Mouse (Mus musculus) gastrocnemius, adult 8-10 months (tissue): ENCODE measurements at regions not wholly inside any gene's neighbourhood (a gene's known extent, or its start where the extent isn't known, plus 50 kb on each side); places are given as distances from the start of the nearest gene placed in this dataset.

Source experiments
- DNase-seq, 2 experiments: peaks; one replicate each; pipeline ENCODE4 v3.0.0; 2022; ENCODE audit warnings: low spot score in 2 of 2

- DNase-seq, result no peak
Observed at GRCm38 (mm10) chr3:143949026-143949637, 255.9 kb downstream of the Lmo4 start.

- no peak for DNase-seq
Observed at GRCm38 (mm10) chr3:143947938-143948267, 257.1 kb downstream of the Lmo4 start.

- DNase-seq, result no peak
Observed at GRCm38 (mm10) chr3:143947079-143947937, 257.7 kb downstream of the Lmo4 start.

- no peak for DNase-seq
Observed at GRCm38 (mm10) chr3:143939068-143939709, 265.8 kb downstream of the Lmo4 start.

GRCm38 (mm10) chr3:143925322-143925721 is 279.7 kb downstream of the Lmo4 start:
- no peak for DNase-seq

GRCm38 (mm10) chr3:143919744-143920143 is 285.3 kb downstream of the Lmo4 start:
- DNase-seq, result no peak

GRCm38 (mm10) chr3:143914341-143915217 is 290.4 kb downstream of the Lmo4 start:
- no peak for DNase-seq

- DNase-seq, result no peak
Observed at GRCm38 (mm10) chr3:143913044-143913574, 291.9 kb downstream of the Lmo4 start.

GRCm38 (mm10) chr3:143912433-143912832 is 292.6 kb downstream of the Lmo4 start:
- no peak for DNase-seq

- DNase-seq, result no peak
Observed at GRCm38 (mm10) chr3:143909341-143909740, 295.7 kb downstream of the Lmo4 start.

GRCm38 (mm10) chr3:143903421-143903820 is 301.6 kb downstream of the Lmo4 start:
- DNase-seq, result no peak

GRCm38 (mm10) chr3:143880813-143881212 is 324.2 kb downstream of the Lmo4 start:
- no peak for DNase-seq

GRCm38 (mm10) chr3:143873876-143874275 is 331.1 kb downstream of the Lmo4 start:
- no peak for DNase-seq

GRCm38 (mm10) chr3:143866521-143866920 is 338.5 kb downstream of the Lmo4 start:
- DNase-seq, result no peak

- no peak for DNase-seq
Observed at GRCm38 (mm10) chr3:143865626-143866025, 339.4 kb downstream of the Lmo4 start.

- no peak for DNase-seq
Observed at GRCm38 (mm10) chr3:143864490-143864889, 340.5 kb downstream of the Lmo4 start.

GRCm38 (mm10) chr3:143862531-143862930 is 342.5 kb downstream of the Lmo4 start:
- no peak for DNase-seq

- no peak for DNase-seq
Observed at GRCm38 (mm10) chr3:143861866-143862265, 343.2 kb downstream of the Lmo4 start.

GRCm38 (mm10) chr3:143835611-143836240 is 369.3 kb downstream of the Lmo4 start:
- no peak for DNase-seq

- no peak for DNase-seq
Observed at GRCm38 (mm10) chr3:143834725-143835124, 370.3 kb downstream of the Lmo4 start.

GRCm38 (mm10) chr3:143823395-143823777 is 381.6 kb downstream of the Lmo4 start:
- DNase-seq, result no peak
